Mouse (Mus musculus) layer of hippocampus, adult 9-10 months (tissue): ENCODE data around the gene Emp3.
A peak's percentile ranks its signal among the peaks of the same experiment; 100 is the strongest.
"Not testable (repeated sequence)": the region's sequence is repeated elsewhere in the genome, so short reads cannot be mapped to it uniquely, and the experiment has no call there.

ENCODE experiments used
- DNase-seq: peaks from one replicate; pipeline ENCODE4 v3.0.0; 2022; ENCODE audit warnings: low spot score

Emp3 gene

DNA sequence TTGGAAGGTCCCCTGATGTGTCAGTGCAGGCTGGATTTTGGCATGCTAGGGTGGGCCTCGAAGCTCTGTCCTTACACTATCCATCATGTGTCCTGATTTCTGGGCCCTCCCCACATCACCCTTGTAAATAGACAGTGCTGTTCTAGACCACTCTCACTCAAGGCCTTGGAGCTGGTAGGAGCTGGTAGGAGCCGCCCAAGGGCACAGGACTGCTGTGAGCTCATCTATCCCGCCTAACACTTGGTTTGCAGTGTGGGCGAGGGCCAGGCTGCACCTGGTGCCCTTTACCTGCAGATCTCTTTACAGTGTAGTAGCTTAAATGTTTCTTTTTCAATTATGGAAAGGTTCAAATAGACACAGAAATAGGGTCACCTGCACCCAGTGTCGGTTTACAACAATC lies 6.2 kb downstream of the Emp3 start:
- no peak for DNase-seq

GRCm38 (mm10) chr7:45914067-45914466 lies 7.1 kb downstream of the Emp3 start:
- no peak for DNase-seq

- no peak for DNase-seq
Observed at GRCm38 (mm10) chr7:45909145-45909544, 12.1 kb downstream of the Emp3 start.

- DNase-seq: no peak
Observed at GRCm38 (mm10) chr7:45908384-45908783, 12.8 kb downstream of the Emp3 start.

- no peak for DNase-seq
Observed at GRCm38 (mm10) chr7:45906622-45907021, 14.6 kb downstream of the Emp3 start.

GRCm38 (mm10) chr7:45902481-45903002 lies 18.7 kb downstream of the Emp3 start:
- no peak for DNase-seq

DNA sequence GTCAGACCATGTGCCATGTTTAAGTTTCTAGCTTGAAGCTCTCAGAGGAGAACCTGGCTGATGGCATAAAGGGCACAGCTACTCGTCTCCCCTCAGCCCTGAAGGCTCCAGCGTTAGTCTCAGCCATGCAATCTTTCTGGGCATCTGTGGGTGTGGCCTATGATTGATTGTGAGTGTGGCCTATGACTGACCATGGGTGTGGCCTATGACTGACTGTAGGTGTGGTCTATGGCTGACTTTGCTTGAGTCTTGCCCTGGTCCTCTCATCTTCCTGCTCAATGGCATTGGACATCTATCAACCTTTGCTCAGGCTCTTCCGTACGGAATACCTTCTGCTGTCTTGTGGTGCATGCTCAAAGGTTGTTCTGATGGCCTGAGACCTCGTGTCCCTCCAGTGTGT lies 19.6 kb downstream of the Emp3 start:
- no peak for DNase-seq

DNA sequence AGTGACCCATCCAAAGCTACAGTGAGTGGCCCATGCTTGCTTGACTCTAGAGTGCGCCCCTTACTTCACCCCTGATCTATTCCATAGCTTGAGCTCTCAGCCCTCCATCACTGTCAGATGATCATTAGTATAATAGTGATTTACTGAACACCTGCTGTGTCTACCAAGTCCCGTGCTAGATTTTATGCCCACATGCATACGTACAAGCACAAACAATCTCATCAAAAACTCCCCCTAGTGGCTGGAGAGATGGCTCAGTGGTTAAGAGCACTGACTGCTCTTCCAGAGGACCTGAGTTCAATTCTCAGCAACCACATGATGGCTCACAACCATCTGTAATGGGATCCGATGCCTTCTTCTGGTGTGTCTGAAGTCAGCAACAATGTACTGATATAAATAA lies 23.1 kb downstream of the Emp3 start:
- DNase-seq: not testable (repeated sequence)

- DNase-seq: no peak
Observed at GRCm38 (mm10) chr7:45897258-45897757, 23.9 kb downstream of the Emp3 start.

GRCm38 (mm10) chr7:45896517-45897257 lies 24.5 kb downstream of the Emp3 start, which contains the start of the genes Syngr4 and Tmem143:
TSS of gene Syngr4 (minus strand) at chr7:45896714.
TSS of gene Tmem143 (plus strand) at chr7:45896941.
- peak; percentile 92 for DNase-seq

GRCm38 (mm10) chr7:45895931-45896516 lies 25.2 kb downstream of the Emp3 start:
- no peak for DNase-seq

- DNase-seq: no peak
Observed at GRCm38 (mm10) chr7:45892651-45893050, 28.6 kb downstream of the Emp3 start.

- DNase-seq: no peak
Observed at GRCm38 (mm10) chr7:45887246-45887645, 34.0 kb downstream of the Emp3 start.

- DNase-seq: no peak
Observed at GRCm38 (mm10) chr7:45881011-45881410, 40.2 kb downstream of the Emp3 start.

DNA sequence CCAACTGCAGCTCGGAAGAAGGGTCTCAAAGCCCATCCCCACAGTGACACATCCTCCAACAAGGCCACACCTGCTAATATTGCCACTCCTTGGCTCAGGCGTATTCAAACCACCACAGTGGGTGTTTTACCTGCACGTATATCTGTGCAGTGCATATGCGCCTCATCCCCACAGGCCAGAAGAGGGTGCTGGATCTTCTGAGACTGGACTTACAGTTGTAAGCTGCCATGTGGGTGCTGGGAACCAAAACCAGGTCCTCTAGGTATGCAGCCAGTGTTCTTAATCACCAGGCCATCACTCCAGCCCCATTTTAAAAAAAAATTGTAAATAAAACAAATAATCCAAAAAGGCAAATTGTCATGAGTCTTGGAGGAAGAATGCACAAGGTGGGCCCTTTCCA lies 40.7 kb downstream of the Emp3 start:
- no peak for DNase-seq

DNA sequence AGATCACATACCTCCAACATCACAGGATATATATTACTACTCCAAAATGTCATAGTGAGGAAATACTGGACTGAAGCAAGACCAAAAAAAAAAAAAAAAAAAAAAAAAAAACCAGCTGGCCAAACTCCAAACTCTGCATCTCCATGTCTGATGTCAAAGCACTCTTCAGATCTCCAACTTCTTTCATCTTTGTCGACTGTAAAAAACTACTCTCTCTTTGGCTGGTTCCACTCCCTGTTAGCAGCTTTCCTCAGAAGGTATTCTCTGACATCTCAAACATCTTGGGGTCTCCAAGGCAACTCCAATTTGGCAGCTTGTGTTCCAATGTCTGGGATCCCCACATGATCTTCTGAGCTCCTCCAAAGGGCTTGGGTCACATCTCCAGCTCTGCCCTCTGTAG lies 42.9 kb downstream of the Emp3 start, which contains the start of gene Grin2d:
TSS of gene Grin2d (minus strand) at position 101 of the 400 bp plus-strand sequence.
- not testable (repeated sequence) for DNase-seq

DNA sequence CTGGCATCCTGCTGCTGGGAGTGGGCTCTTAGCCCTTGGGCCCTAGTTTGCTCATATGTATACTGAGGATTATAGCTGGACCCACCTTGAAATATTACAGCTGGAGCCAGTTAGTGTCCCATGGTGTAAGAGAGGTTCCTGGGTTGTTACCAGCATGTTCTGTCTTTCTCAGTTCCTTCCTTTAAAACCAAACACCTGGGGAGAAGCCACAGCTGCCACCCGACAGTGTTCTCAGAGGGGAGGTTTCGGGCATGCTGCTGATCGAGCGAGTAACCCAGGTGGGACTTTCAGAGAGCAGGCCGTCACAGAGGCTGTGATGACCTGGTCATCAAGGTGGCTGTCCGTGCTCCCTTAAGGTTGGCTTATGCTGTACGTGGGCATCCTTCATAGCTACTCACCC lies 44.3 kb downstream of the Emp3 start:
- DNase-seq: no peak

DNA sequence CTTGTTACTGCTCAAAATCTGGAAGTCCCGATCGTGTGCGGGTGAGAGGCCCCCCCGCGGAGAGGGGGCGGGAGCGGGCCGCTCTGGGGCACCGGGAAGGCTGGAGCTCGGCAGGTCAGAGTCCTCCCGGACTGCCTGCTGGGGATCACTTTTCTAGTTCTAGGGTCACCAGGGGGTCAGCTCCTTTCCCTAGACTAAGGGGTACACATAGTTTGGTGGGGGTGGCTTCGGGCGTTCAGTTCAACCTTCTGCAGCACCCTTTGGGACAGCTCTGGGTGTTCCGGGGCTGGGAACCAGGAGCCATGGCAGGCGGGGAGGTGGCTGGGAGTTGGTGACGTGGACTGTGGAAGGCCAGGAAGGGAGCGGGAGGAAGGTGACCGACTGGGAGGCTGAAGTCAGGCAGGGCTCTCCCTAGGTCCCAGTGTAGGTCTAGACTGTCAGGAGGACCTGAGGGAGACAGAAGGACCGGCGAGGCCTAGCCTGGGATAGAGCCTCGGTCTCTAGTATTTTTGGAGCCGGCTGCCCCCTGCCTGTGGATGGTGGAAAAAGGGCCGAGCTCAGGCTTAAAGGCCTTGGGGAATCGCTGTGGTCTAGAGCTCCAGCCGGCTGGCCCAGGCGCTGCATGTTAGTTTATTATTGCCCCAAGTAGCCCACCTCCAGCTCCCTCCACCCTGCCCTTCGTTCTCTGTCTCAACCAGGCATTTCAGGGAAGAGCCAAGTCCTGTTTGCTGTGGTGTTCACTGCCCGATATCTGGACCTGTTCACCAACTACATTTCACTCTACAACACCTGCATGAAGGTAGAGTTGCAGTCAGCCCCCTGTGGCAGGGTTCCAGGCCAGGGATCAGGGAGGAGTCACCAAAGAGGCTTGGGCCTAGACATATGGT lies 47.9 kb downstream of the Emp3 start:
- no peak for DNase-seq

GRCm38 (mm10) chr7:45872624-45873023 lies 48.6 kb downstream of the Emp3 start, which contains the start of gene Kdelr1:
TSS of gene Kdelr1 (plus strand) at chr7:45872772.
- DNase-seq: peak; percentile 71

DNA sequence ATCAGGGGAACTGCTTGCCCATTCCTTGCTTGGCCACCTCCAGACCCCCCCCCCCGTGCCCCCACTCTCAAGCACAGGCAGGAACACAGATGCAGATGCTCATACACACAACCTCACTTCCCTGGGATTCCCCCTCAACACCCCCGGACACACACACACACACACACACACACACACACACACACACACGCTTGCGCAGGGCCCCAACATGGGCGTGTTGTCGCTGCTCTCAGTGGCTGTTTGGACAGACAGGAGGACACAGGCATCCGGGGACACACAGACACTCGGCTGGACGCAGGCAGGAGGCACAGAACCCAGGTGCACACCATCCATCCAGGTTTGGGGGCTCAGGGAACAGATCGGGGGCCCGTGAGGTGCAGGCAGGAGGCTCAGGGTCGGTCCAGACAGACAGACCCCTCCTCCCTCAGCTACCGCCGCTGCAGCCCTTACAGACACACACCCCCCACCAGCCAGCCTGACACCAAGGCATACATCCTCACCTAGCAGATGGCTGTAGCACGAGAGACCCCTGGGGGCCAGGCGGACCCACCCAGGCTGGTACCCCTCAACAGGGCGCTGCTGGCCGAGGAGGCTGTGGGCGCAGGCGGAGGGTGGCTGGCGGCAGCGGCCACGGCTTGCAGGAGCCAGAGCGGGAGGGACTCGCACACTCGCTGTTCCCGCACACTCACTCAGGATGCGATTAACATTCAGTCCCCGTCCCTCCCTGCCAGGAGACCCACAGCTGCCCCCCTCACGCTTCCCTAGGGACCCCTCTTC lies 50.7 kb downstream of the Emp3 start:
- DNase-seq: no peak

DNA sequence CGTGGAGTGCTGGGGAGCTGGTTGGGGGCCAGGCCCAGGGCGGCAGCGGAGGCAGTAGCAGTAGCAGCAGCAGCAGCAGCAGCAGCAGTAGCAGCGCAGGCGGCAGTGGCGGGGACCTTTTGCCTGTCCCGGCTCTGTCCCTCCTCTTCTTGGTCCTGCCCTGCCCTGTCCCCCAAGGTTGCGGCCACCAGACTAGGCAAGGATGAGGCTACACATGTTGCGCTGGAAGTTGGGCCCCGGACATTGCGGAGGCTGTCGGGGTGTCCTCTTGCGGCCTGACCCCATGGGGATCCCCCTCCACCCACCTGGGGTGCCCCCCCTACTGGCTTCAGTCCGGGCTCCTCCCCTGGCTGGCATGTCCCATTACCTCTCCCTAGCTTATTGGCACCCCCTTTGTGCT lies 51.4 kb downstream of the Emp3 start:
- no peak for DNase-seq
